Mouse (Mus musculus) limb, embryonic 12.5 days (tissue): Measurements from ENCODE around the gene Rtl5. TPM values are rescaled to one million over a fixed set of nuclear protein-coding genes. Genes with fewer than 3 reads are reported as not detected.

Source experiments
- ATAC-seq: fragments of 200-750 bp; cut with Nextera tagmentation; 2 replicates; pipeline ENCODE4 v1.8.0; 2017; ENCODE audit warnings: low read depth, moderate TSS enrichment; ENCODE audit not compliant: insufficient number of reproducible peaks, insufficient read depth, low FRiP score, low TSS enrichment
- H3K27ac ChIP-seq: fragments of 300-500 bp; sonication (generic); 2 replicates; pipeline ENCODE4 v1.5.1; 2016; ENCODE audit warnings: mild to moderate bottlenecking, moderate library complexity
- H3K27me3 ChIP-seq: fragments of 300-500 bp; sonication (generic); 2 replicates; pipeline ENCODE4 v1.6.1; 2016; ENCODE audit warnings: mild to moderate bottlenecking, moderate library complexity
- H3K36me3 ChIP-seq: fragments of 300-500 bp; sonication (generic); 2 replicates; pipeline ENCODE4 v1.6.1; 2016; ENCODE audit warnings: mild to moderate bottlenecking, moderate library complexity
- H3K4me1 ChIP-seq: fragments of 300-500 bp; sonication (generic); replicated peaks from 2 replicates; pipeline ENCODE4 v1.6.1; 2016
- H3K4me2 ChIP-seq: fragments of 300-500 bp; sonication (generic); 2 replicates; pipeline ENCODE4 v1.6.1; 2016; ENCODE audit warnings: mild to moderate bottlenecking, moderate library complexity
- H3K4me3 ChIP-seq: fragments of 300-500 bp; sonication (generic); replicated peaks from 2 replicates; pipeline ENCODE4 v1.5.1; 2016; ENCODE audit warnings: mild to moderate bottlenecking
- H3K9ac ChIP-seq: fragments of 300-500 bp; sonication (generic); replicated peaks from 2 replicates; pipeline ENCODE4 v1.6.1; 2016; ENCODE audit warnings: mild to moderate bottlenecking, moderate library complexity
- H3K9me3 ChIP-seq: fragments of 300-500 bp; sonication (generic); 2 replicates; pipeline ENCODE4 v1.6.1; 2016; ENCODE audit warnings: mild to moderate bottlenecking, moderate library complexity
- WGBS: fragments of 180-500 bp; shearing (Covaris S2); methylation state at CpG from one replicate; pipeline ENCODE4 v1.1.7; 2016; 5-methylcytosine and 5-hydroxymethylcytosine counted together
- polyA plus RNA-seq: library from polyadenylated mRNA; unstranded; fragments of >200 nt; fragmentation: Nextera tagmentation; extraction: Ambion mirVana; gene quantifications from 2 replicates; pipeline ENCODE4 v1.2.1, GENCODE M21; 2016

Gene Rtl5
- polyA plus RNA-seq, 1 experiment from 2014 or later, result 3.1 TPM

DNA sequence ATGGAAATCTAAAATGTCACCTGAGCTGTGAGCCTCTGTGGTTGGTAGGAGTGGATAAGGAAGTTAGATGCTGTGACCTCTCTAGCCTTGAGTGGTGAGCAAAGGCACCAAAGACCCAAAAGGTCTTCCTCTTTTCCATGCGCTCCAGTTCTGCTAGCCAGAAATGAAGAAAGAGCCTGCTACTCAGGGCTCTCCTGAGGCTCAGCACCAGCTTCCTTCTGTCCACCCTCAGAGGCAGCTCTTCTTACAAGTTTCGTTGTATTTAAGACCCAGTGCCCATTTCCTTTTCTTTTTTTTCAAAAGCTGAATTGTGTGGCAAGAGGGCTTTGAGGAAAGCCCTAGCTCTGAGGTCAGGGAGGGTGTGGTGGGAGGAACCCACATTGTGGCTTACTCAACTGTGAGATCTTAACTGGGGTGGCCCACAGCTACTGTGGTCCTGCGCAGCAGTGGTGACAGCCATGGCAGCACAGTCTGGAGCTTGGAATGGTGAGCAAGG, 34.2 kb downstream of the Rtl5 start:
- no peak overlapping the region for H3K4me3 ChIP-seq
- no peak overlapping the region for H3K27ac ChIP-seq
- no peak overlapping the region for H3K9ac ChIP-seq
- H3K36me3 ChIP-seq, result no peaks in the 10 kb centered on the region
- peaks cover 41% of the 10 kb centered on the region for H3K27me3 ChIP-seq
- no peak overlapping the region for H3K4me2 ChIP-seq
- H3K4me1 ChIP-seq, result no peaks in the 10 kb centered on the region
- H3K9me3 ChIP-seq, result no peaks in the 10 kb centered on the region
- no peak for ATAC-seq
- WGBS, result 81% methylated on average over 3 of the region's 3 CpGs

- no peak overlapping the region for H3K4me3 ChIP-seq
- no peaks in the 10 kb centered on the region for H3K9me3 ChIP-seq
- 49% methylated on average over 3 of the region's 3 CpGs for WGBS
- no peaks in the 10 kb centered on the region for H3K4me1 ChIP-seq
- no peaks in the 10 kb centered on the region for H3K36me3 ChIP-seq
- H3K4me2 ChIP-seq, result no peak overlapping the region
- ATAC-seq, result no peak
- H3K9ac ChIP-seq, result no peak overlapping the region
- H3K27me3 ChIP-seq, result peaks cover 47% of the 10 kb centered on the region
- no peak overlapping the region for H3K27ac ChIP-seq
Observed at GRCm38 (mm10) chrX:102035671-102036070, 35.4 kb downstream of the Rtl5 start.

DNA sequence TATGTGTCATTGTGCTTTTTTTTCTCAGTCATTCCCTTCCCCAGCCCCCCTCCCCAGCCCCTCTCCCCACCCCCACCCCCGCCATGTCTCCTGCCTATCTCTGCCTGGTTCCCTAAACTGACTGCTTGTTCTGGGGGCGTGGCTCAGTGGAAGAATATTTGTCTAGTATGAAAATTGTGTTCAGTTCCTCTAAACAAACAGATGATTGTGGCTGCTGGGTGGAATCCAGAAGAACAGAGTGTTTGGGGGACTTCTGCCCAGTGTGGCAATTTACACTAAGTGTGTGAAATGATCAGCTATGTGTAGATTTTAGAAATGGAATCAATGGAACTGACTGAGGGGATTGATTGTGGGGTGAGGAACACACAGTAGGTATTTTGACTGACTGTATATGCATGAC, 37.5 kb downstream of the Rtl5 start:
- Histone ChIP-seq H3K9ac (no peak overlapping the region), H3K36me3 (no peaks in the 10 kb centered on the region), H3K27ac (no peak overlapping the region), H3K9me3 (no peaks in the 10 kb centered on the region), H3K4me1 (no peaks in the 10 kb centered on the region), H3K4me2 (no peak overlapping the region), H3K4me3 (no peak overlapping the region), H3K27me3 (peaks cover 50% of the 10 kb centered on the region)
- WGBS, result 91% methylated on average over 1 of the region's 2 CpGs
- ATAC-seq, result no peak

DNA sequence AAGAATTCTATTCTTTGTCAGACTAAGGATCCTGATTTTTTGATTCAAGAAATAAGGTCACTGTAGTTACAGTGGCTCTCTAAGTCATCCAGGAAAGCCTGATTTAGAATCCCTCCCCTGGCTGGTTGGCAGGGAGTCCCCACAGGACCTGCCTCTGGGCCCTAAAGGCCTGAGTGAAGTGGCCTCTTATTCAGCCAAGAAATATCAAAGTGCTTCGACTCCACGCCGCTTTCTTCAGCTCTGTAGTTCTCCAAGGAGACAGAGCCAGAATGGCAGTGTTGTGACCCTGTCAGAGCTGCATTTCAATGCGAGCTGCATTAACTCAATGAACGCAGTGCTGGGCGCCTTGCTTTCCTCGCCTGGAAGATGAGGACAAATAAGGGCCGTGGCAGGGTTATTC, 38.7 kb downstream of the Rtl5 start:
- no peak for ATAC-seq
- Histone ChIP-seq H3K27ac (no peak overlapping the region), H3K9ac (no peak overlapping the region), H3K36me3 (no peaks in the 10 kb centered on the region), H3K27me3 (peaks cover 50% of the 10 kb centered on the region), H3K4me1 (no peaks in the 10 kb centered on the region), H3K4me2 (no peak overlapping the region), H3K9me3 (no peaks in the 10 kb centered on the region), H3K4me3 (no peak overlapping the region)
- WGBS, result 82% methylated on average over 8 of the region's 8 CpGs

DNA sequence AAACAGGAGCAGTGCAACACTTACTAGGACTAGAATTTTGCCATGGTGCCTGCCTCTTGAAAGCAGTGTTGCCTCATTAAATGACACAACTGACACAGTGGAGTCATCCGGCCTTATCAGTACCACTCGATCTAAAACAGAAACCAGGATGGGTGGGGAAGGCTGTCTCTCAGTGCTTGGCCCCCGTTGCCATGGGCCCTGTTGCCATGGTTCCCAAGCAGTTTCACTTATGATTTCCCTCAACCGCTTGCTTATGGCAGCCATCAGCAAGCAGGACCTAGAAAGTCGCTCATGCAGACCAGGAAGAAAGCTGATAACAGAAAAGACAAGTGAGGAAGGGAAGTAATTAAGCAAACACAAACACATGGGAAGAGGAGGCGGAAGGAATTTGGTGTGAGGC, 39.3 kb downstream of the Rtl5 start:
- no peak for ATAC-seq
- no peaks in the 10 kb centered on the region for H3K4me1 ChIP-seq
- H3K9ac ChIP-seq, result no peak overlapping the region
- 54% methylated on average over 6 of the region's 6 CpGs for WGBS
- H3K36me3 ChIP-seq, result no peaks in the 10 kb centered on the region
- no peak overlapping the region for H3K4me2 ChIP-seq
- H3K27me3 ChIP-seq, result peaks cover 46% of the 10 kb centered on the region
- H3K9me3 ChIP-seq, result no peaks in the 10 kb centered on the region
- no peak overlapping the region for H3K4me3 ChIP-seq
- H3K27ac ChIP-seq, result no peak overlapping the region

GRCm38 (mm10) chrX:102024976-102025375, 46.1 kb downstream of the Rtl5 start:
- 57% methylated on average over 3 of the region's 3 CpGs for WGBS
- ATAC-seq, result no peak
- peaks cover 39% of the 10 kb centered on the region for H3K27me3 ChIP-seq

DNA sequence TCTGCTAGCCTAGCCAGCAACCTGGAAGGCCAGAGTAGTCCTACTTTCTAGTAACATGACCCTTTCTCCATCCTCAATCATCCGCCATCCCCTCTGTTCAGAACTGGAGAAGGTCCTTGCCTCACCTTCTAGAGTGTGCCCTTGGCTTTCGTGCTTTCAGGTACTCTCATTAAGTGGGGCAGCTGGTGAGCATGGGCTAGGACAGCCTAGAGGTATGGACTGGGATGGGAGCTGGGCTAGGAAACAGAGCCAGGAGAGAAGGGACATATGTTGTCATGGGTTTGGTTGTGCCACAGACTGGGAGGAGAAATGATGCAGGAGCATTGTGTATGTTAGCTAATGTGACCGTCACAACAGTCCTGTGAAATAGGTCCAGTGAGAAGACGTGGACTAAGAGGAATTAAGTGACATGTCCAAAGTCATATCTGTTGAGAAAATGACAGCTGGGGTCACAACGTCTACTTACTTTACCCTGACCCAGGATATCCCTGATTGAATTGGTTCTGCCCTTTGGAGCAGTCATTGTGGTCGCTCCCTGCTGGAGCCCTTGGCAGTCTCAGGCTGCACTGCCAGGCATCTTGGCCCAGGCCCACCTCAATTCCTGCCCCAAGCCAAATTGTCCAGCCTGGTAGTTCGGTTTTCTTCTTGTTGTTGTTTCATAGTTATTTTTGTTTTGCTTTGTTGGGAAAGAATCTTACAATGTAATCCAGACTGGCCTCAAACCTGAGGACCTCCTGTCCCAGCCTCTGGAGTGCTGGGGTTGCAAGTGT, 51.4 kb downstream of the Rtl5 start:
- no peaks in the 10 kb centered on the region for H3K36me3 ChIP-seq
- H3K9me3 ChIP-seq, result no peaks in the 10 kb centered on the region
- no peak overlapping the region for H3K4me2 ChIP-seq
- H3K27me3 ChIP-seq, result peaks cover 67% of the 10 kb centered on the region
- H3K27ac ChIP-seq, result peak overlapping the region; percentile 72
- H3K4me1 ChIP-seq, result peaks cover 20% of the 10 kb centered on the region
- no peak overlapping the region for H3K4me3 ChIP-seq
- 76% methylated on average over 7 of the region's 7 CpGs for WGBS
- no peak overlapping the region for H3K9ac ChIP-seq
- no peak for ATAC-seq

More at GRCm38 (mm10) chrX:102024976-102025375, 46.1 kb downstream of the Rtl5 start:
- no peak overlapping the region for H3K27ac ChIP-seq
- no peaks in the 10 kb centered on the region for H3K4me1 ChIP-seq
- no peaks in the 10 kb centered on the region for H3K36me3 ChIP-seq
- H3K9ac ChIP-seq, result no peak overlapping the region
- H3K4me3 ChIP-seq, result no peak overlapping the region
- H3K4me2 ChIP-seq, result no peak overlapping the region
- H3K9me3 ChIP-seq, result no peaks in the 10 kb centered on the region

GRCm38 (mm10) chrX:102018890-102019289, 52.2 kb downstream of the Rtl5 start:
- H3K27me3 ChIP-seq, result peaks cover 71% of the 10 kb centered on the region
- H3K27ac ChIP-seq, result peak overlapping the region; percentile 72
- H3K4me1 ChIP-seq, result peaks cover 20% of the 10 kb centered on the region
- no peaks in the 10 kb centered on the region for H3K9me3 ChIP-seq
- no peak overlapping the region for H3K4me3 ChIP-seq
- H3K36me3 ChIP-seq, result no peaks in the 10 kb centered on the region
- 24% methylated on average over 3 of the region's 3 CpGs for WGBS
- no peak overlapping the region for H3K4me2 ChIP-seq
- no peak overlapping the region for H3K9ac ChIP-seq
- ATAC-seq, result peak; percentile 20; the same call in 1 of the 2 replicates

GRCm38 (mm10) chrX:102017213-102017923, 53.7 kb downstream of the Rtl5 start:
- H3K36me3 ChIP-seq, result no peaks in the 10 kb centered on the region
- H3K9me3 ChIP-seq, result no peaks in the 10 kb centered on the region
- no peak overlapping the region for H3K4me3 ChIP-seq
- H3K27ac ChIP-seq, result 0 out of 2 replicates have a peak overlapping the region, but pooled peaks have one; percentile 45
- no peak for ATAC-seq
- H3K9ac ChIP-seq, result no peak overlapping the region
- peaks cover 66% of the 10 kb centered on the region for H3K27me3 ChIP-seq
- 50% methylated on average over 9 of the region's 9 CpGs for WGBS
- H3K4me2 ChIP-seq, result no peak overlapping the region
- H3K4me1 ChIP-seq, result peaks cover 20% of the 10 kb centered on the region
